Mouse (Mus musculus) spleen, adult 2 months (tissue): ENCODE measurements around the gene Ddrgk1. TPM values are rescaled to one million over a fixed set of nuclear protein-coding genes. Genes with fewer than 3 reads are reported as not detected.
A peak's percentile ranks its signal among the peaks of the same experiment; 100 is the strongest.

ENCODE experiments used
- DNase-seq, 2 experiments: peaks; one replicate each; pipeline versions ENCODE4 v3.0.0 to v3.0.0-alpha.2; 2012 to 2021; ENCODE audit warnings: low spot score in 2 of 2, low read depth in 1 of 2
- H3K27ac ChIP-seq: fragments of 200-500 bp; 2 replicates; pipeline ENCODE4 v1.5.1; 2012; ENCODE audit warnings: low read length, inconsistent platforms; ENCODE audit not compliant: insufficient read depth
- H3K27me3 ChIP-seq: fragments of 200-500 bp; 2 replicates; pipeline ENCODE4 v1.6.1; 2012; ENCODE audit warnings: mild to moderate bottlenecking, moderate library complexity, low read length, inconsistent platforms; ENCODE audit not compliant: control insufficient read depth, insufficient read depth
- H3K36me3 ChIP-seq: fragments of 200-500 bp; 2 replicates; pipeline ENCODE4 v1.6.1; 2012; ENCODE audit warnings: mild to moderate bottlenecking, low read length, inconsistent platforms; ENCODE audit not compliant: control insufficient read depth, insufficient read depth
- H3K4me1 ChIP-seq: fragments of 200-500 bp; 2 replicates; pipeline ENCODE4 v1.6.1; 2011; ENCODE audit warnings: inconsistent platforms; ENCODE audit not compliant: control insufficient read depth, insufficient read depth, insufficient read length
- H3K4me3 ChIP-seq: fragments of 200-500 bp; 2 replicates; pipeline ENCODE4 v1.5.1; 2011; ENCODE audit warnings: mild to moderate bottlenecking, inconsistent platforms; ENCODE audit not compliant: insufficient read depth, insufficient read length; ENCODE audit errors: extremely low read depth
- CTCF ChIP-seq: fragments of 200-500 bp; IDR thresholded peaks from 2 replicates; pipeline ENCODE4 v1.5.1; 2011; ENCODE audit warnings: mild to moderate bottlenecking, inconsistent platforms; ENCODE audit not compliant: insufficient read depth, insufficient read length, insufficient replicate concordance; ENCODE audit errors: extremely low read depth
- POLR2A ChIP-seq: fragments of 200-500 bp; IDR thresholded peaks from 2 replicates; pipeline ENCODE4 v1.6.1; 2011; ENCODE audit warnings: low read depth, low read length, inconsistent platforms
- WGBS: fragments of 180-500 bp; shearing (Covaris S2); methylation state at CpG from one replicate; pipeline ENCODE4 v1.1.7; 2018; 5-methylcytosine and 5-hydroxymethylcytosine counted together
- polyA plus RNA-seq: library from polyadenylated mRNA; depleted of rRNA; stranded (reverse); fragments of >200 nt; gene quantifications from 2 replicates; pipeline ENCODE4 v1.2.3, GENCODE M21; 2012

The Ddrgk1 gene
- polyA plus RNA-seq, 1 experiment = 50.4 TPM

- WGBS = 76% methylated on average over 6 of the region's 6 CpGs
- TF ChIP-seq CTCF = no peak
- no peak for TF ChIP-seq POLR2A
- H3K4me3 ChIP-seq = no peak overlapping the region
Observed at GRCm38 (mm10) chr2:130641351-130642025, 23.0 kb downstream of the Ddrgk1 start.

GRCm38 (mm10) chr2:130639276-130639675 is 25.2 kb downstream of the Ddrgk1 start:
- H3K4me1 ChIP-seq = peaks cover 19% of the 10 kb centered on the region
- TF ChIP-seq CTCF (no peak), POLR2A (no peak)
- H3K36me3 ChIP-seq = no peaks in the 10 kb centered on the region
- DNase-seq = no peak
- peaks cover 11% of the 10 kb centered on the region for H3K27me3 ChIP-seq
- no peak overlapping the region for H3K27ac ChIP-seq
- 94% methylated on average over 6 of the region's 6 CpGs for whole genome bisulfite sequencing
- no peak overlapping the region for H3K4me3 ChIP-seq

More at GRCm38 (mm10) chr2:130641351-130642025, 23.0 kb downstream of the Ddrgk1 start:
- Histone ChIP-seq H3K36me3 (no peaks in the 10 kb centered on the region), H3K27me3 (no peaks in the 10 kb centered on the region; the same call in 1 of the 2 replicates), H3K4me1 (peaks cover 6% of the 10 kb centered on the region; the same call in 1 of the 2 replicates), H3K27ac (no peak overlapping the region)
- no peak for DNase-seq

- no peak for DNase-seq
- no peak overlapping the region for H3K27ac ChIP-seq
- peaks cover 12% of the 10 kb centered on the region for H3K27me3 ChIP-seq
- TF ChIP-seq POLR2A (no peak), CTCF (no peak)
- no peak overlapping the region for H3K4me3 ChIP-seq
- H3K4me1 ChIP-seq = peaks cover 20% of the 10 kb centered on the region
- 48% methylated on average over 16 of the region's 16 CpGs for WGBS
- no peaks in the 10 kb centered on the region for H3K36me3 ChIP-seq
Observed at GRCm38 (mm10) chr2:130638101-130638611, 26.3 kb downstream of the Ddrgk1 start.

- H3K4me3 ChIP-seq = peak overlapping the region; percentile 31; the same call in 1 of the 2 replicates
- 14% methylated on average over 21 of the region's 21 CpGs for WGBS
- peaks cover 12% of the 10 kb centered on the region for H3K27me3 ChIP-seq
Observed at GRCm38 (mm10) chr2:130635847-130636246, 28.6 kb downstream of the Ddrgk1 start.

GRCm38 (mm10) chr2:130634739-130635411 is 29.6 kb downstream of the Ddrgk1 start:
- Histone ChIP-seq H3K27me3 (peaks cover 12% of the 10 kb centered on the region), H3K27ac (no peak overlapping the region), H3K4me1 (peaks cover 14% of the 10 kb centered on the region), H3K4me3 (peak overlapping the region; percentile 37), H3K36me3 (no peaks in the 10 kb centered on the region)
- TF ChIP-seq POLR2A (no peak), CTCF (no peak)
- no peak for DNase-seq
- 7% methylated on average over 38 of the region's 38 CpGs for WGBS

More at GRCm38 (mm10) chr2:130635847-130636246, 28.6 kb downstream of the Ddrgk1 start:
- Histone ChIP-seq H3K27ac (no peak overlapping the region), H3K36me3 (no peaks in the 10 kb centered on the region), H3K4me1 (peaks cover 14% of the 10 kb centered on the region)
- no peak for DNase-seq
- no peak for TF ChIP-seq CTCF
- no peak for TF ChIP-seq POLR2A

- TF ChIP-seq POLR2A (no peak), CTCF (no peak)
- no peak overlapping the region for H3K27ac ChIP-seq
- peaks cover 14% of the 10 kb centered on the region for H3K4me1 ChIP-seq
- 38% methylated on average over 14 of the region's 14 CpGs for WGBS
- no peak overlapping the region for H3K4me3 ChIP-seq
- DNase-seq = no peak
- H3K36me3 ChIP-seq = no peaks in the 10 kb centered on the region
- H3K27me3 ChIP-seq = peaks cover 12% of the 10 kb centered on the region
Observed at GRCm38 (mm10) chr2:130634006-130634738, 30.3 kb downstream of the Ddrgk1 start.
